Mouse (Mus musculus) embryonic fibroblast, embryonic 13.5 days (primary cell): Measurements from ENCODE around the gene Unkl. TPM values are rescaled to one million over a fixed set of nuclear protein-coding genes. Genes with fewer than 3 reads are reported as not detected.
A peak's percentile ranks its signal among the peaks of the same experiment; 100 is the strongest.

Experiments
- H3K27ac ChIP-seq: 2 replicates; pipeline ENCODE4 v1.5.1; 2012; ENCODE audit warnings: low read length, control low read depth, inconsistent platforms; ENCODE audit not compliant: insufficient read depth
- H3K4me1 ChIP-seq: 2 replicates; pipeline ENCODE4 v1.6.1; 2011; ENCODE audit warnings: low read length; ENCODE audit not compliant: control insufficient read depth, insufficient read depth
- H3K4me3 ChIP-seq: 2 replicates; pipeline ENCODE4 v1.5.1; 2011; ENCODE audit warnings: mild to moderate bottlenecking, control low read depth, low read length; ENCODE audit not compliant: insufficient read depth
- CTCF ChIP-seq: IDR thresholded peaks from 2 replicates; pipeline ENCODE4 v1.5.1; 2011; ENCODE audit warnings: mild to moderate bottlenecking, control low read depth, low read length, moderate library complexity, borderline replicate concordance; ENCODE audit not compliant: insufficient read depth
- POLR2A ChIP-seq: IDR thresholded peaks from 2 replicates; pipeline ENCODE4 v1.6.1; 2011; ENCODE audit warnings: low read depth, mild to moderate bottlenecking, control low read depth, low read length, moderate library complexity
- polyA plus RNA-seq: library from polyadenylated mRNA; stranded (reverse); fragments of >200 nt; gene quantifications from 2 replicates; pipeline ENCODE4 v1.2.4, GENCODE M21; 2011; ENCODE audit warnings: low read depth; ENCODE audit not compliant: missing spikeins, insufficient read length

Unkl gene
- polyA plus RNA-seq, 1 experiment: 10.1 TPM

- Histone ChIP-seq H3K27ac (peak within 1 kb of the TSS; percentile 98), H3K4me3 (peak within 1 kb of the TSS; percentile 92), H3K4me1 (0 out of 2 replicates have a peak, but pooled peaks cover 6% of the 10 kb centered on the region)
- no peak; the same call in 1 of the 2 replicates for TF ChIP-seq POLR2A
- no peak for TF ChIP-seq CTCF
Measured at GRCm38 (mm10) chr17:25274571-25275346, 86.6 kb downstream of the Unkl start, which contains the start of gene Ube2i. Gene Ube2i (minus strand): TSS chr17:25274622.

GRCm38 (mm10) chr17:25275833-25276232 is 87.6 kb downstream of the Unkl start:
- Histone ChIP-seq H3K4me3 (no peak overlapping the region), H3K27ac (no peak overlapping the region), H3K4me1 (no peaks in the 10 kb centered on the region)
- TF ChIP-seq POLR2A (no peak), CTCF (no peak)

GRCm38 (mm10) chr17:25282133-25282532 is 93.9 kb downstream of the Unkl start:
- TF ChIP-seq CTCF: no peak
- Histone ChIP-seq H3K4me1 (no peaks in the 10 kb centered on the region), H3K27ac (no peak overlapping the region), H3K4me3 (no peak overlapping the region)

Other genes with a start within 250 kb of the Unkl start
- 90.5 and 109 TPM in 2 replicates for gene Jpt2, start 227.7 kb upstream of the Unkl start, polyA plus RNA-seq
- 14.3 and 14.5 TPM in 2 replicates for gene Cramp1l, start 172.6 kb upstream of the Unkl start, polyA plus RNA-seq
- 13.1 and 17.8 TPM in 2 replicates for gene Ift140, start 172.3 kb upstream of the Unkl start, polyA plus RNA-seq
- gene Tmem204, start 104.8 kb upstream of the Unkl start, polyA plus RNA-seq: 0.63 and 1.0 TPM in 2 replicates
- 9.5 and 18.7 TPM in 2 replicates for gene Telo2, start 72.4 kb upstream of the Unkl start, polyA plus RNA-seq
- not detected in 2 replicates for gene Ptx4, start 67.6 kb upstream of the Unkl start, polyA plus RNA-seq
- gene Clcn7, start 55.0 kb upstream of the Unkl start, polyA plus RNA-seq: 35.8 and 36.2 TPM in 2 replicates
- 0.20 and 0.21 TPM in 2 replicates for gene Ccdc154, start 25.9 kb upstream of the Unkl start, polyA plus RNA-seq
- not detected in 2 replicates for gene Gm38655, start 12.9 kb upstream of the Unkl start, polyA plus RNA-seq
- gene BC003965, start 3.8 kb upstream of the Unkl start, polyA plus RNA-seq: 12.3 and 12.6 TPM in 2 replicates
- gene Gnptg, start 51.7 kb downstream of the Unkl start, polyA plus RNA-seq: 13.9 and 16.1 TPM in 2 replicates
- 17.9 and 19.8 TPM in 2 replicates for gene Tsr3, start 51.8 kb downstream of the Unkl start, polyA plus RNA-seq
- gene Baiap3, start 68.0 kb downstream of the Unkl start, polyA plus RNA-seq: not detected in 2 replicates
- 296 and 315 TPM in 2 replicates for gene Ube2i, start 86.2 kb downstream of the Unkl start, polyA plus RNA-seq
- not detected in 2 replicates for gene Prss34, start 110.0 kb downstream of the Unkl start, polyA plus RNA-seq
- not detected in 2 replicates for gene Prss28, start 120.2 kb downstream of the Unkl start, polyA plus RNA-seq
- gene Prss29, start 130.3 kb downstream of the Unkl start, polyA plus RNA-seq: not detected in 2 replicates
- not detected in 2 replicates for gene Tpsab1, start 157.2 kb downstream of the Unkl start, polyA plus RNA-seq
- not detected in 2 replicates for gene Tpsb2, start 177.9 kb downstream of the Unkl start, polyA plus RNA-seq
- gene Tpsg1, start 180.9 kb downstream of the Unkl start, polyA plus RNA-seq: 0.91 TPM in 1 of 2 replicates, not detected in the other
- 10.6 and 12.3 TPM in 2 replicates for gene Cacna1h, start 245.4 kb downstream of the Unkl start, polyA plus RNA-seq